Mouse (Mus musculus) intestine, embryonic 14.5 days (tissue): Measurements from ENCODE around the gene Dbndd2. TPM values are rescaled to one million over a fixed set of nuclear protein-coding genes. Genes with fewer than 3 reads are reported as not detected.

Experiments
- ATAC-seq: fragments of 200-750 bp; cut with Nextera tagmentation; replicated peaks from 2 replicates; pipeline ENCODE4 v1.8.0; 2017; ENCODE audit warnings: low read depth, moderate number of reproducible peaks, moderate TSS enrichment, moderate library complexity; ENCODE audit not compliant: low FRiP score, low TSS enrichment
- DNase-seq: peaks from one replicate; pipeline ENCODE4 v3.0.0-alpha.2; 2018; ENCODE audit warnings: low spot score
- H3K27ac ChIP-seq: fragments of 300-500 bp; sonication (generic); 2 replicates; pipeline ENCODE4 v1.5.1; 2014; ENCODE audit warnings: low read depth, mild to moderate bottlenecking, control low read depth
- H3K27me3 ChIP-seq: fragments of 300-500 bp; sonication (generic); replicated peaks from 2 replicates; pipeline ENCODE4 v1.6.1; 2014; ENCODE audit warnings: low read length, control low read depth; ENCODE audit not compliant: control insufficient read depth, insufficient read depth
- H3K36me3 ChIP-seq: fragments of 300-500 bp; sonication (generic); 2 replicates; pipeline ENCODE4 v1.6.1; 2014; ENCODE audit warnings: low read length, control low read depth; ENCODE audit not compliant: control insufficient read depth, insufficient read depth
- H3K4me1 ChIP-seq: fragments of 300-500 bp; sonication (generic); replicated peaks from 2 replicates; pipeline ENCODE4 v1.6.1; 2014; ENCODE audit warnings: low read length, control low read depth, mixed read lengths; ENCODE audit not compliant: control insufficient read depth, insufficient read depth
- H3K4me2 ChIP-seq: fragments of 300-500 bp; sonication (generic); 2 replicates; pipeline ENCODE4 v1.6.1; 2014; ENCODE audit warnings: low read length
- H3K4me3 ChIP-seq: fragments of 300-500 bp; sonication (generic); 2 replicates; pipeline ENCODE4 v1.5.1; 2014; ENCODE audit warnings: low read depth, low read length, control low read depth, mixed read lengths
- H3K9ac ChIP-seq: fragments of 300-500 bp; sonication (generic); 2 replicates; pipeline ENCODE4 v1.6.1; 2014; ENCODE audit warnings: mild to moderate bottlenecking, low read length
- H3K9me3 ChIP-seq: fragments of 300-500 bp; sonication (generic); 2 replicates; pipeline ENCODE4 v1.6.1; 2016; ENCODE audit warnings: low read length, control low read depth; ENCODE audit not compliant: control insufficient read depth
- WGBS: fragments of 180-500 bp; shearing (Covaris S2); extraction: QIAGEN DNeasy Blood & Tissue Kit; methylation state at CpG from one replicate; pipeline ENCODE4 v1.1.7; 2014; 5-methylcytosine and 5-hydroxymethylcytosine counted together
- polyA plus RNA-seq: library from polyadenylated mRNA; unstranded; fragments of >200 nt; fragmentation: Nextera tagmentation; extraction: Ambion mirVana; gene quantifications from 2 replicates; pipeline ENCODE4 v1.2.1, GENCODE M21; 2014

Dbndd2 gene
- polyA plus RNA-seq, 1 experiment from 2014 or later: 9.4 TPM

- Histone ChIP-seq H3K9me3 (no peaks in the 10 kb centered on the region), H3K4me1 (0 out of 2 replicates have a peak, but pooled peaks cover 6% of the 10 kb centered on the region), H3K4me3 (no peak overlapping the region), H3K27me3 (no peaks in the 10 kb centered on the region), H3K9ac (no peak overlapping the region), H3K4me2 (no peak overlapping the region), H3K36me3 (no peaks in the 10 kb centered on the region), H3K27ac (no peak overlapping the region)
- WGBS: 59% methylated on average over 5 of the region's 5 CpGs
- ATAC-seq (0 out of 2 replicates have a peak, but pooled peaks have one; percentile 30), DNase-seq (no peak)
These were observed 37.0 kb upstream of the Dbndd2 start for GRCm38 (mm10) chr2:164448921-164449320.

GRCm38 (mm10) chr2:164449341-164450042 lies 36.4 kb upstream of the Dbndd2 start:
- WGBS: 72% methylated on average over 14 of the region's 14 CpGs
- Histone ChIP-seq H3K4me3 (no peak overlapping the region), H3K4me1 (0 out of 2 replicates have a peak, but pooled peaks cover 6% of the 10 kb centered on the region), H3K9ac (no peak overlapping the region), H3K27me3 (no peaks in the 10 kb centered on the region), H3K9me3 (no peaks in the 10 kb centered on the region), H3K4me2 (no peak overlapping the region), H3K27ac (no peak overlapping the region), H3K36me3 (no peaks in the 10 kb centered on the region)
- DNase-seq (no peak), ATAC-seq (no peak)

GRCm38 (mm10) chr2:164452000-164452676 lies 33.8 kb upstream of the Dbndd2 start:
- 60% methylated on average over 12 of the region's 13 CpGs for WGBS
- H3K9ac ChIP-seq: no peak overlapping the region
- peaks cover 23% of the 10 kb centered on the region for H3K4me1 ChIP-seq
- H3K27ac ChIP-seq: no peak overlapping the region
- no peaks in the 10 kb centered on the region for H3K27me3 ChIP-seq
- no peak overlapping the region for H3K4me2 ChIP-seq
- H3K4me3 ChIP-seq: no peak overlapping the region
- no peak for DNase-seq
- no peaks in the 10 kb centered on the region for H3K36me3 ChIP-seq
- no peak for ATAC-seq
- H3K9me3 ChIP-seq: no peaks in the 10 kb centered on the region

GRCm38 (mm10) chr2:164453047-164453757 lies 32.7 kb upstream of the Dbndd2 start:
- Histone ChIP-seq H3K9ac (no peak overlapping the region), H3K4me2 (no peak overlapping the region), H3K27me3 (no peaks in the 10 kb centered on the region), H3K27ac (no peak overlapping the region), H3K36me3 (no peaks in the 10 kb centered on the region), H3K9me3 (no peaks in the 10 kb centered on the region), H3K4me3 (no peak overlapping the region), H3K4me1 (peaks cover 23% of the 10 kb centered on the region)
- whole genome bisulfite sequencing: 75% methylated on average over 14 of the region's 14 CpGs
- no peak for ATAC-seq
- DNase-seq: no peak

GRCm38 (mm10) chr2:164453887-164454500 lies 31.9 kb upstream of the Dbndd2 start:
- Histone ChIP-seq H3K36me3 (no peaks in the 10 kb centered on the region), H3K27me3 (no peaks in the 10 kb centered on the region), H3K9me3 (no peaks in the 10 kb centered on the region), H3K4me1 (peaks cover 22% of the 10 kb centered on the region), H3K27ac (no peak overlapping the region), H3K4me3 (no peak overlapping the region), H3K9ac (no peak overlapping the region), H3K4me2 (no peak overlapping the region)
- ATAC-seq (no peak), DNase-seq (no peak)
- WGBS: 68% methylated on average over 7 of the region's 7 CpGs

- Histone ChIP-seq H3K4me1 (peaks cover 17% of the 10 kb centered on the region), H3K4me3 (no peak overlapping the region), H3K36me3 (no peaks in the 10 kb centered on the region), H3K4me2 (no peak overlapping the region), H3K9me3 (no peaks in the 10 kb centered on the region), H3K27ac (no peak overlapping the region), H3K27me3 (no peaks in the 10 kb centered on the region), H3K9ac (no peak overlapping the region)
- no peak for DNase-seq
- no peak for ATAC-seq
- WGBS: 66% methylated on average over 10 of the region's 10 CpGs
These were observed 31.1 kb upstream of the Dbndd2 start for GRCm38 (mm10) chr2:164454846-164455245.

- H3K27me3 ChIP-seq: no peaks in the 10 kb centered on the region
- H3K9me3 ChIP-seq: no peaks in the 10 kb centered on the region
- H3K4me2 ChIP-seq: no peak overlapping the region
- no peak for ATAC-seq
- 70% methylated on average over 6 of the region's 6 CpGs for WGBS
- H3K4me3 ChIP-seq: no peak overlapping the region
- no peak for DNase-seq
- no peaks in the 10 kb centered on the region for H3K36me3 ChIP-seq
- H3K4me1 ChIP-seq: peaks cover 17% of the 10 kb centered on the region
- no peak overlapping the region for H3K9ac ChIP-seq
- H3K27ac ChIP-seq: no peak overlapping the region; the same call in 1 of the 2 replicates
These were observed 30.3 kb upstream of the Dbndd2 start for GRCm38 (mm10) chr2:164455421-164456190.

GRCm38 (mm10) chr2:164456413-164456812 lies 29.5 kb upstream of the Dbndd2 start:
- Histone ChIP-seq H3K9ac (peak overlapping the region; percentile 38; the same call in 1 of the 2 replicates), H3K4me3 (no peak overlapping the region), H3K27me3 (no peaks in the 10 kb centered on the region), H3K4me2 (peak overlapping the region; percentile 45), H3K9me3 (no peaks in the 10 kb centered on the region), H3K4me1 (peaks cover 17% of the 10 kb centered on the region), H3K36me3 (no peaks in the 10 kb centered on the region), H3K27ac (peak overlapping the region; percentile 40)
- DNase-seq (no peak), ATAC-seq (no peak)
- WGBS: 87% methylated on average over 1 of the region's 1 CpGs
